Comparison of ENCODE assay signal across 23 mouse cellular contexts in genomic region chr8:58025558-58025957, GRCm38 (mm10).
DNase-seq lines count a peak whose midpoint lies in the region; ATAC-seq and TF ChIP-seq lines count a peak whose summit lies in the region.
"Had no signal": no experiment of that assay in that cellular context is flagged by ENCODE, and none has a peak within 500 bp of the region (broad histone marks: within the 10 kb centered on the region; RNA-seq: fewer than 3 reads in every experiment).

No protein-coding gene starts in this region.

- DNase-seq in gastrocnemius, postnatal 10 days: peak; percentile 5
- DNase-seq in gastrocnemius, postnatal 14 days: no peak
- peak; percentile 1 for DNase-seq in lung, postnatal 36 days
- no peak for DNase-seq in lung, adult 2 months
- peak; percentile 16 for DNase-seq in cerebellum, adult 9-10 months
- peak; percentile 8 for DNase-seq in large intestine, adult 2 months (ENCODE audit: low read depth, low spot score)
- no peak for DNase-seq in thymus, postnatal 10 days (ENCODE audit: low spot score in 2 of 2)
- DNase-seq: embryo, embryonic 11 days; kidney, adult 2 months; kidney, postnatal 10 days; liver, embryonic 13.5 days; right cerebral cortex, postnatal 25 days; thymus, postnatal 25 days had no signal

- H3K4me3 ChIP-seq in lung, adult 2 months (replicated peaks; ENCODE audit: extremely low read depth, low read depth, low read length): no peak overlapping the region
- H3K4me3 ChIP-seq in forebrain, embryonic 12.5 days (replicated peaks): no peak overlapping the region
- H3K4me3 ChIP-seq: embryonic facial prominence, embryonic 13.5 days; erythroblast, embryonic 14.5 days; forebrain, embryonic 13.5 days; heart, embryonic 15.5 days; hindbrain, embryonic 15.5 days; limb, embryonic 13.5 days; liver, embryonic 13.5 days; midbrain, embryonic 13.5 days had no signal

- H3K4me1 ChIP-seq in lung, adult 2 months (ENCODE audit: control insufficient read depth, insufficient read depth, low read length): no peaks in the 10 kb centered on the region
- H3K4me1 ChIP-seq in forebrain, embryonic 12.5 days: no peaks in the 10 kb centered on the region
- H3K4me1 ChIP-seq: embryonic facial prominence, embryonic 13.5 days; forebrain, embryonic 13.5 days; heart, embryonic 15.5 days; hindbrain, embryonic 15.5 days; limb, embryonic 13.5 days; liver, embryonic 13.5 days; megakaryocyte, embryonic 14.5 days; midbrain, embryonic 13.5 days had no signal

- H3K36me3 ChIP-seq in forebrain, embryonic 12.5 days (replicated peaks): no peaks in the 10 kb centered on the region
- H3K36me3 ChIP-seq: embryonic facial prominence, embryonic 13.5 days; heart, embryonic 15.5 days; hindbrain, embryonic 15.5 days; limb, embryonic 13.5 days; liver, embryonic 13.5 days; midbrain, embryonic 13.5 days had no signal

- H3K27me3 ChIP-seq in forebrain, embryonic 12.5 days: no peaks in the 10 kb centered on the region
- H3K27me3 ChIP-seq: embryonic facial prominence, embryonic 13.5 days; forebrain, embryonic 13.5 days; heart, embryonic 15.5 days; hindbrain, embryonic 15.5 days; limb, embryonic 13.5 days; liver, embryonic 13.5 days; megakaryocyte, embryonic 14.5 days; midbrain, embryonic 13.5 days had no signal

- ATAC-seq in forebrain, embryonic 12.5 days (ENCODE audit: low FRiP score): no peak
- ATAC-seq: CD4-positive, CD25-positive, alpha-beta regulatory T cell, adult 4 months; forebrain, embryonic 13.5 days; midbrain, embryonic 13.5 days had no signal

- no peak for TF ChIP-seq POLR2A in lung, adult 2 months (IDR thresholded peaks at IDR 0.05; ENCODE audit: borderline replicate concordance, extremely low read depth, low read depth, low read length)

- no peak overlapping the region for H3K9ac ChIP-seq in forebrain, embryonic 12.5 days
- H3K9ac ChIP-seq: embryonic facial prominence, embryonic 13.5 days; forebrain, embryonic 13.5 days; heart, embryonic 15.5 days; hindbrain, embryonic 15.5 days; limb, embryonic 13.5 days; liver, embryonic 13.5 days; midbrain, embryonic 13.5 days had no signal

- intact Hi-C loops in gastrocnemius, postnatal 14 days (cut with DNase I; ENCODE audit: low total_unique reads): no loop called here

- no peak overlapping the region for H3K27ac ChIP-seq in forebrain, embryonic 12.5 days
- H3K27ac ChIP-seq: embryonic facial prominence, embryonic 13.5 days; forebrain, embryonic 13.5 days; heart, embryonic 15.5 days; hindbrain, embryonic 15.5 days; limb, embryonic 13.5 days; liver, embryonic 13.5 days; midbrain, embryonic 13.5 days had no signal

- WGBS in lung, adult 2 months: 71% methylated on average over 4 of the region's 4 CpGs
- 65% methylated on average over 4 of the region's 4 CpGs for WGBS in large intestine, adult 2 months
- WGBS in forebrain, embryonic 12.5 days: 89% methylated on average over 4 of the region's 4 CpGs

- no peak overlapping the region for H3K4me2 ChIP-seq in forebrain, embryonic 12.5 days
- H3K4me2 ChIP-seq: embryonic facial prominence, embryonic 13.5 days; forebrain, embryonic 13.5 days; heart, embryonic 15.5 days; hindbrain, embryonic 15.5 days; limb, embryonic 13.5 days; liver, embryonic 13.5 days; midbrain, embryonic 13.5 days had no signal

- H3K9me3 ChIP-seq in forebrain, embryonic 12.5 days: no peaks in the 10 kb centered on the region
- H3K9me3 ChIP-seq: embryonic facial prominence, embryonic 13.5 days; forebrain, embryonic 13.5 days; heart, embryonic 15.5 days; hindbrain, embryonic 15.5 days; limb, embryonic 13.5 days; liver, embryonic 13.5 days; midbrain, embryonic 13.5 days had no signal

- no peak for TF ChIP-seq CTCF in lung, adult 2 months (IDR thresholded peaks at IDR 0.05; ENCODE audit: insufficient read depth, low read length)

Comparison
In these comparisons a context has a peak if more than half of its experiments do, and no peak if none do; other contexts are left out.
1. DNase-seq: peak in gastrocnemius, postnatal 10 days (single experiment), lung, postnatal 36 days (single experiment), cerebellum, adult 9-10 months (single experiment) and large intestine, adult 2 months (single experiment); none in gastrocnemius, postnatal 14 days (single experiment), lung, adult 2 months (single experiment) and thymus, postnatal 10 days (0 of 2).